Mouse (Mus musculus) gastrocnemius, adult 18-20 months (tissue): ENCODE results near the gene Fgd6. TPM values are rescaled to one million over a fixed set of nuclear protein-coding genes. Genes with fewer than 3 reads are reported as not detected.

ENCODE experiments used
- DNase-seq: peaks from one replicate; pipeline ENCODE4 v3.0.0; 2021; ENCODE audit warnings: low spot score
- long read RNA-seq, 2 experiments: library from polyadenylated mRNA; stranded (forward); transcript quantifications; one replicate each; pipeline ENCODE4 v2.0.0; 2021
- total RNA-seq, 2 experiments: library from RNA; stranded (reverse); gene quantifications; 2 replicates each; pipeline ENCODE4 v1.2.3; 2021

The Fgd6 gene
- 1 to 10 TPM; 2.7 to 3.0 TPM for total RNA-seq
- long read RNA-seq, experiment 1, full-length matches to known transcripts, result 1 of 2 reads
- long read RNA-seq, experiment 1, partial matches to known transcripts, result 0 of 2 reads
- long read RNA-seq, experiment 1, other reads (novel, unspliced or antisense), result 1 of 2 reads
- long read RNA-seq, experiment 2, full-length matches to known transcripts, result 1 of 2 reads
- long read RNA-seq, experiment 2, partial matches to known transcripts, result 1 of 2 reads
- long read RNA-seq, experiment 2, other reads (novel, unspliced or antisense), result 0 of 2 reads

- DNase-seq, result peak; percentile 98
Measured at GRCm38 (mm10) chr10:94035658-94036374, at the start of gene Fgd6, which contains the start of gene Vezt. Fgd6 (plus strand) TSS chr10:94036001. Vezt (minus strand) TSS chr10:94035817.

- no peak for DNase-seq
Measured at GRCm38 (mm10) chr10:93994136-93994535, 41.7 kb upstream of the Fgd6 start.

GRCm38 (mm10) chr10:93995100-93995499 is 40.7 kb upstream of the Fgd6 start:
- no peak for DNase-seq

GRCm38 (mm10) chr10:93999357-93999756 is 36.4 kb upstream of the Fgd6 start:
- DNase-seq, result no peak

- no peak for DNase-seq
Measured at GRCm38 (mm10) chr10:94000223-94000622, 35.6 kb upstream of the Fgd6 start.

- no peak for DNase-seq
Measured at GRCm38 (mm10) chr10:94008356-94008755, 27.4 kb upstream of the Fgd6 start.

GRCm38 (mm10) chr10:94009991-94010679 is 25.7 kb upstream of the Fgd6 start:
- no peak for DNase-seq

GRCm38 (mm10) chr10:94011024-94011423 is 24.8 kb upstream of the Fgd6 start:
- DNase-seq, result no peak

- DNase-seq, result peak; percentile 54
Measured at GRCm38 (mm10) chr10:94013196-94013595, 22.6 kb upstream of the Fgd6 start.

- DNase-seq, result no peak
Measured at GRCm38 (mm10) chr10:94014200-94014599, 21.6 kb upstream of the Fgd6 start.

- no peak for DNase-seq
Measured at GRCm38 (mm10) chr10:94017455-94017854, 18.3 kb upstream of the Fgd6 start.

GRCm38 (mm10) chr10:94020587-94020986 is 15.2 kb upstream of the Fgd6 start:
- no peak for DNase-seq

GRCm38 (mm10) chr10:94021059-94021458 is 14.7 kb upstream of the Fgd6 start:
- DNase-seq, result no peak

- DNase-seq, result no peak
Measured at GRCm38 (mm10) chr10:94025079-94025478, 10.7 kb upstream of the Fgd6 start.

- no peak for DNase-seq
Measured at GRCm38 (mm10) chr10:94028493-94028892, 7.3 kb upstream of the Fgd6 start.

GRCm38 (mm10) chr10:94031164-94031563 is 4.6 kb upstream of the Fgd6 start:
- DNase-seq, result no peak

GRCm38 (mm10) chr10:94034876-94035657 is 734 bp upstream of the Fgd6 start:
- DNase-seq, result peak; percentile 26

GRCm38 (mm10) chr10:94036375-94036758 is 566 bp downstream of the Fgd6 start:
- DNase-seq, result no peak

- DNase-seq, result no peak
Measured at GRCm38 (mm10) chr10:94037196-94037595, 1.4 kb downstream of the Fgd6 start.

GRCm38 (mm10) chr10:94037596-94037995 is 1.8 kb downstream of the Fgd6 start:
- DNase-seq, result no peak
